Mouse (Mus musculus) midbrain, embryonic 12.5 days (tissue): ENCODE measurements around the gene Mif. TPM values are rescaled to one million over a fixed set of nuclear protein-coding genes. Genes with fewer than 3 reads are reported as not detected.

Experiments
- polyA plus RNA-seq: library from polyadenylated mRNA; unstranded; fragments of >200 nt; fragmentation: Nextera tagmentation; extraction: Ambion mirVana; gene quantifications from 2 replicates; pipeline ENCODE4 v1.2.1, GENCODE M21; 2016

Mif gene
- polyA plus RNA-seq, 1 experiment from 2014 or later, result 1,213 TPM

Other genes with a start within 250 kb of the Mif start
- gene Susd2, start 216.2 kb downstream of the Mif start, polyA plus RNA-seq, result 2.0 and 2.4 TPM in 2 replicates
- 46.3 and 49.2 TPM in 2 replicates for gene Cabin1, start 95.9 kb downstream of the Mif start, polyA plus RNA-seq
- 82.1 and 83.0 TPM in 2 replicates for gene Ddt, start 86.8 kb downstream of the Mif start, polyA plus RNA-seq
- not detected in 2 replicates for gene Gm20441, start 79.3 kb downstream of the Mif start, polyA plus RNA-seq
- gene Gstt3, start 78.8 kb downstream of the Mif start, polyA plus RNA-seq, result 1.3 and 2.4 TPM in 2 replicates
- gene Gstt1, start 61.7 kb downstream of the Mif start, polyA plus RNA-seq, result 5.3 and 7.0 TPM in 2 replicates
- not detected in 2 replicates for gene Gstt4, start 37.7 kb downstream of the Mif start, polyA plus RNA-seq
- gene Gstt2, start 22.8 kb downstream of the Mif start, polyA plus RNA-seq, result 7.7 and 7.9 TPM in 2 replicates
- gene Derl3, start 33.2 kb upstream of the Mif start, polyA plus RNA-seq, result 1.8 and 2.4 TPM in 2 replicates
- gene Smarcb1, start 61.4 kb upstream of the Mif start, polyA plus RNA-seq, result 294 and 315 TPM in 2 replicates
- gene Chchd10, start 72.9 kb upstream of the Mif start, polyA plus RNA-seq, result 5.7 and 7.4 TPM in 2 replicates
- gene Mmp11, start 76.3 kb upstream of the Mif start, polyA plus RNA-seq, result 32.2 and 44.0 TPM in 2 replicates
- 0.46 and 0.56 TPM in 2 replicates for gene Gm867, start 80.4 kb upstream of the Mif start, polyA plus RNA-seq
- 0.71 TPM in 1 of 2 replicates, not detected in the other for gene Vpreb3, start 82.8 kb upstream of the Mif start, polyA plus RNA-seq
- not detected in 2 replicates for gene Gm5134, start 94.3 kb upstream of the Mif start, polyA plus RNA-seq
- 25.2 and 28.7 TPM in 2 replicates for gene Zfp280b, start 172.4 kb upstream of the Mif start, polyA plus RNA-seq